Mouse (Mus musculus) midbrain, embryonic 15.5 days (tissue): ENCODE measurements at regions not wholly inside any gene's neighbourhood (a gene's known extent, or its start where the extent isn't known, plus 50 kb on each side); places are given as distances from the start of the nearest gene placed in this dataset.

Source experiments
- ATAC-seq: fragments of 200-750 bp; cut with Nextera tagmentation; replicated peaks from 2 replicates; pipeline ENCODE4 v1.8.0; 2017; ENCODE audit warnings: moderate TSS enrichment
- H3K27ac ChIP-seq: fragments of 300-500 bp; sonication (generic); 2 replicates; pipeline ENCODE4 v1.5.1; 2015; ENCODE audit warnings: mild to moderate bottlenecking, inconsistent platforms
- H3K27me3 ChIP-seq: fragments of 300-500 bp; sonication (generic); replicated peaks from 2 replicates; pipeline ENCODE4 v1.6.1; 2015; ENCODE audit warnings: inconsistent platforms
- H3K36me3 ChIP-seq: fragments of 300-500 bp; sonication (generic); replicated peaks from 2 replicates; pipeline ENCODE4 v1.6.1; 2015; ENCODE audit warnings: inconsistent platforms
- H3K4me1 ChIP-seq: fragments of 300-500 bp; sonication (generic); 2 replicates; pipeline ENCODE4 v1.6.1; 2015; ENCODE audit warnings: inconsistent platforms
- H3K4me2 ChIP-seq: fragments of 300-500 bp; sonication (generic); 2 replicates; pipeline ENCODE4 v1.6.1; 2015; ENCODE audit warnings: inconsistent platforms, mild to moderate bottlenecking, moderate library complexity
- H3K4me3 ChIP-seq: fragments of 300-500 bp; sonication (generic); 2 replicates; pipeline ENCODE4 v1.5.1; 2015; ENCODE audit warnings: mild to moderate bottlenecking, inconsistent platforms
- H3K9ac ChIP-seq: fragments of 300-500 bp; sonication (generic); 2 replicates; pipeline ENCODE4 v1.6.1; 2015; ENCODE audit warnings: mild to moderate bottlenecking, inconsistent platforms
- H3K9me3 ChIP-seq: fragments of 300-500 bp; sonication (generic); 2 replicates; pipeline ENCODE4 v1.6.1; 2016; ENCODE audit warnings: inconsistent platforms
- WGBS: fragments of 180-500 bp; shearing (Covaris S2); methylation state at CpG from one replicate; pipeline ENCODE4 v1.1.7; 2015; ENCODE audit warnings: mixed read lengths; 5-methylcytosine and 5-hydroxymethylcytosine counted together

DNA sequence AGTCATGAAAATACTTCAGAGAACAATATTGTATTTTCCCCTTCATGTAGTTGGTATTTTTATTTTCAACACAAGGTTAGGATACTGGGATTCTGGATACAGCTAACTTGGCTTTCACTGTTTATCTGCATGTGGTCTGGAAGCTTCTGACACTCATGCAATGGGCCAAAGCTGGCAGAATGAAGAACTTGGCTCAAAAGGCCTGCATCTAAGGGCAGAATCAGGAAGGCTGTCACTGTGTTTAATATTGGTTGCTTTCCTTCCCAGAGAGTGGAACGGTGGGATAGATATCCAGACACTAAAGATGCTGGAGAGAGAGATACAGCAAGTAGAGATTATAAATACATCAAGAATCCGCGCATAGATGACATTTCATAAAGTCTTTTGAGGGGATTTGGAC is 645.4 kb downstream of the Actr3 start:
- H3K4me2 ChIP-seq, result no peak overlapping the region
- 92% methylated on average over 3 of the region's 3 CpGs for WGBS
- no peak for ATAC-seq
- H3K36me3 ChIP-seq, result no peaks in the 10 kb centered on the region
- no peak overlapping the region for H3K9ac ChIP-seq
- no peaks in the 10 kb centered on the region for H3K4me1 ChIP-seq
- H3K9me3 ChIP-seq, result no peaks in the 10 kb centered on the region
- no peaks in the 10 kb centered on the region for H3K27me3 ChIP-seq
- H3K4me3 ChIP-seq, result no peak overlapping the region
- no peak overlapping the region for H3K27ac ChIP-seq

DNA sequence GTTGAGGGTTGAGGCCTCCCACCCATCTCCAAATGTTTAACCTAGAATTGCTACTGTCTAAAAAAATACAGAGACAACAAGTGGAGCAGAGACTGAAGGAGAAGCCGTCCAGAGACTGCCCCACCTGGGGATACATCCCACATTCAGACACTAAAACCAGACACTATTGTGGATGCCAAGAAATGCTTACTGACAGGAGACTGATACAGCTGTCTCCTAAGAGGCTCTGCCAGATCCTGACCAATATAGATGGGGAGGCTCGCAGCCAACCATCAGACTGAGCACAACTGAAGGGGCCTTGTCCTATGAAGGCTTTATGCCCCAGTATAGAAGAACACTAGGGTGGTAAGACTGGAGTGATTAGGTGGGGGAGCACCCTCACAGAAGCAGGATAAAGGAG is 652.5 kb downstream of the Actr3 start:
- Histone ChIP-seq H3K9ac (no peak overlapping the region), H3K27me3 (no peaks in the 10 kb centered on the region), H3K27ac (no peak overlapping the region), H3K9me3 (no peaks in the 10 kb centered on the region), H3K4me1 (no peaks in the 10 kb centered on the region), H3K4me2 (no peak overlapping the region), H3K36me3 (no peaks in the 10 kb centered on the region), H3K4me3 (no peak overlapping the region)
- ATAC-seq, result no peak
- 82% methylated on average over 2 of the region's 2 CpGs for WGBS

- 90% methylated on average over 2 of the region's 2 CpGs for WGBS
- no peak for ATAC-seq
- no peaks in the 10 kb centered on the region for H3K4me1 ChIP-seq
- H3K36me3 ChIP-seq, result no peaks in the 10 kb centered on the region
- no peaks in the 10 kb centered on the region for H3K27me3 ChIP-seq
- H3K4me2 ChIP-seq, result no peak overlapping the region
- H3K4me3 ChIP-seq, result no peak overlapping the region
- H3K9me3 ChIP-seq, result no peaks in the 10 kb centered on the region
- no peak overlapping the region for H3K9ac ChIP-seq
- no peak overlapping the region for H3K27ac ChIP-seq
Measured at GRCm38 (mm10) chr1:124777685-124778084, 657.8 kb downstream of the Actr3 start.

- Histone ChIP-seq H3K4me2 (no peak overlapping the region), H3K36me3 (no peaks in the 10 kb centered on the region), H3K4me1 (no peaks in the 10 kb centered on the region), H3K27ac (no peak overlapping the region), H3K27me3 (no peaks in the 10 kb centered on the region), H3K9ac (no peak overlapping the region), H3K9me3 (no peaks in the 10 kb centered on the region), H3K4me3 (no peak overlapping the region)
- no peak for ATAC-seq
Measured at GRCm38 (mm10) chr1:124756721-124757120, 678.8 kb downstream of the Actr3 start.

DNA sequence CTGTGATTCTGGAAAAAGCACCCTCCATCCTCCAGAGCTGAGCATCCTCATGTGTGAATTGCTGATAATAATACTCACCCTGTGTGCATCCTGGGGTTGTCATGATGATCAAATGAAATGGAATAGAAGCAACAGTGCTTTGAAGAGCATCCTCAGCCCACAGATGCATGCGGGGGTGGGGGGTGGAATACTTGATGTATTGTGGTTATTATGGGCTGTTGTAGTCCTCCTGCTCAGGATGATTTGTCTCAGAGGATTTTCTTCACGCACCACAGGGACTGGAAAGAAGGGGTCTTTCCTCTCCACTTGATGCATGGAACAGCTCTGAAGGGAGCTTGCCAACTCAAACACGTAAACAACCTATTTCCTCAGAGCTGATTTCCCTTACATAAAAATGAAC is 694.4 kb upstream of the Dpp10 start:
- no peak overlapping the region for H3K9ac ChIP-seq
- no peak overlapping the region for H3K4me2 ChIP-seq
- H3K27ac ChIP-seq, result no peak overlapping the region
- H3K4me1 ChIP-seq, result no peaks in the 10 kb centered on the region
- H3K36me3 ChIP-seq, result no peaks in the 10 kb centered on the region
- H3K4me3 ChIP-seq, result no peak overlapping the region
- no peaks in the 10 kb centered on the region for H3K27me3 ChIP-seq
- ATAC-seq, result peak; percentile 58; the same call in 1 of the 2 replicates
- no peaks in the 10 kb centered on the region for H3K9me3 ChIP-seq
- 63% methylated on average over 3 of the region's 3 CpGs for WGBS

GRCm38 (mm10) chr1:124730364-124730763 is 685.0 kb upstream of the Dpp10 start:
- no peaks in the 10 kb centered on the region for H3K9me3 ChIP-seq
- H3K4me2 ChIP-seq, result no peak overlapping the region
- H3K27me3 ChIP-seq, result no peaks in the 10 kb centered on the region
- no peaks in the 10 kb centered on the region for H3K4me1 ChIP-seq
- H3K36me3 ChIP-seq, result no peaks in the 10 kb centered on the region
- no peak overlapping the region for H3K9ac ChIP-seq
- ATAC-seq, result no peak
- H3K4me3 ChIP-seq, result no peak overlapping the region
- no peak overlapping the region for H3K27ac ChIP-seq

DNA sequence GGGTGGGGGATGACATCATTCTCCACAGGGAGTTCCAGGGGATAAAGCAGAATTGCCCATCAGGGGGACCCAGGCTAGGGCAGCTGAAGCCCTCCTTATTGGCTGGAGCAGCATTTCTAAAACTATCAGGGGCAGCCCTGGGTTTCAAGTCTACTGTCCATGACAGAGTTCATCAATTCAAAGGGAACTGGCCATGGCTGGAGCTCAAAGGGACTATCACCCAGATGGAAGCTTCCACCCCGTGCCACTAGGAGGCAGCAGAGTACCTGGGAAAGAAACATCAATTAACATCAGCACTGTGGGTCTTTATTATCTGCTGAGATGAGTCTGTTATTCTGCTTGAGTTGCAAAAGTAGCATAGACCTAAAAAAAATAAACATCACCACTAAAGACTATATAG is 672.7 kb upstream of the Dpp10 start:
- Histone ChIP-seq H3K9me3 (no peaks in the 10 kb centered on the region), H3K36me3 (no peaks in the 10 kb centered on the region), H3K4me3 (no peak overlapping the region), H3K9ac (no peak overlapping the region), H3K4me1 (no peaks in the 10 kb centered on the region; the same call in 1 of the 2 replicates), H3K27me3 (no peaks in the 10 kb centered on the region), H3K4me2 (no peak overlapping the region), H3K27ac (no peak overlapping the region)
- no peak for ATAC-seq
- 4% methylated on average over 1 of the region's 1 CpGs for WGBS

- WGBS, result 90% methylated on average over 2 of the region's 2 CpGs
- H3K9me3 ChIP-seq, result no peaks in the 10 kb centered on the region
- H3K4me3 ChIP-seq, result no peak overlapping the region
- no peak overlapping the region for H3K4me2 ChIP-seq
- H3K27me3 ChIP-seq, result no peaks in the 10 kb centered on the region
- no peak overlapping the region for H3K27ac ChIP-seq
- no peak overlapping the region for H3K9ac ChIP-seq
- ATAC-seq, result no peak
- no peaks in the 10 kb centered on the region for H3K4me1 ChIP-seq
- H3K36me3 ChIP-seq, result no peaks in the 10 kb centered on the region
Measured at GRCm38 (mm10) chr1:124706246-124706645, 660.9 kb upstream of the Dpp10 start.

DNA sequence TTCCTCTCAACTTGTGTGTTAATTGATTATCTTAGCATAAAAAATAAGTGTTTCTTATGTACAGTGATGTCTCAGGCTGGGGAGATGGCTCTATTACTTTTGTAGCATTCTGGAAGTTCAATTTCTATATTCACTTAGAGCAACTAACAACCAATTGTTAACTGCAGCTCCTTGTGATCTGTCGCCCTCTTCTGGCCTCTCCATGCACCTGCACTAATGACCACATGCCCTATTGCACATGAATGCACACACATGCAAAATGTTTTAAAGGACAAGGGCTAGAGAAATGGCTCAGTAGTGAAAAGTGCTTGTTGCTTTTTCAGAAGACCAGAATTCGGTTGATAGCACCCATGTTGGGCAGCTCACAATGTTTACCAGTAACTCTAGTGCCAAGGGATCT is 629.1 kb upstream of the Dpp10 start:
- Histone ChIP-seq H3K9me3 (no peaks in the 10 kb centered on the region), H3K4me2 (no peak overlapping the region), H3K4me1 (no peaks in the 10 kb centered on the region), H3K27ac (no peak overlapping the region), H3K4me3 (no peak overlapping the region), H3K36me3 (no peaks in the 10 kb centered on the region), H3K27me3 (no peaks in the 10 kb centered on the region), H3K9ac (no peak overlapping the region)
- no peak for ATAC-seq
- WGBS, result 29% methylated on average over 2 of the region's 2 CpGs

DNA sequence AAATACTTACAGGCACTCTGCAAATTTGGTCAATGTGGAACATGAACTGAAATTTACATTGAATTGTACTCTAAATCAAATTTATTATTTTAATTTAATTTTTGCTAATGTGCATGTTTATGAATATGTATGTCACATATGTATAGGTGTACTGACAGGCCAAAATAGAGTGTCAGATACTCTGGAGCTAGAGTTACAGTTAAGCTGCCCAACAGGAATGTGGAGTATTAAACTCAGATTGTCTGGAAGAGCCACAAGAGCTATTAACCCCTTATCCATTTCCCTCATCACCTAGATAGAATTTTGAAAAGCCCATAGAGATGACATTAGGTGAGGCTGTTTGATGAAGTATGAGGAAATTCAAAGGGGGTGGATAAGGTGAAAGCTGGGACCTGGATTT is 607.5 kb upstream of the Dpp10 start:
- no peak overlapping the region for H3K4me3 ChIP-seq
- ATAC-seq, result no peak
- no peaks in the 10 kb centered on the region for H3K36me3 ChIP-seq
- no peaks in the 10 kb centered on the region for H3K9me3 ChIP-seq
- no peak overlapping the region for H3K4me2 ChIP-seq
- H3K27ac ChIP-seq, result no peak overlapping the region
- no peaks in the 10 kb centered on the region for H3K4me1 ChIP-seq
- no peak overlapping the region for H3K9ac ChIP-seq
- H3K27me3 ChIP-seq, result no peaks in the 10 kb centered on the region

DNA sequence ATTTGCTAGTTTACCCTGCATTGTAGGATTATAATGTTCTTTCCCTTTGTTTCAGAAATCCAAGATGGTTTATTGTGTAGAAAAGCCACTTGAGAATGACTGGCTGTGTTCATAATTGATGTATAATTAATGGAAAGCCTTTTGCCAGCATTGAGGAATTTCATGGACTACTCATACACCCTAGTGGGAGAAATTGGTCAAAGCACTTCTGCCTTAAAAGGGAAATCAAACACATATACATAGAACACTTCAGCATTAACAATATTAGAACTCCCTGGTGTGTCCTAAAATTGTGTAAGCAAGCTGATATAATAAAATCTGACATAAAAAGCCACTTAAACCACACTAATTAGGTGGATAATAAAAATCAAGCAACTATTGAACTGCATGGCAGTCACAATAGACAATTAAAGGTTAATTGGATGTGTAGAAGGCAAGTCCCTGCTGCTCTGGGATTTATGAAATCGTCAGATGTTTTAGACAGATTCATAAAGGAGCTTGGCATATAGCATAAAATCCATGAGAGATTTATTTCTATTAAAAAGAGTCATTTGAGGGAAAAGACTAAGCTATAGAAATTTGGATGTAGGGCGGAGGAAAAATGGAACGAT is 607.0 kb upstream of the Dpp10 start:
- no peaks in the 10 kb centered on the region for H3K4me1 ChIP-seq
- 64% methylated on average over 3 of the region's 3 CpGs for WGBS
- H3K9me3 ChIP-seq, result no peaks in the 10 kb centered on the region
- H3K27me3 ChIP-seq, result no peaks in the 10 kb centered on the region
- ATAC-seq, result peak; percentile 73
- no peaks in the 10 kb centered on the region for H3K36me3 ChIP-seq
- H3K4me3 ChIP-seq, result no peak overlapping the region
- H3K9ac ChIP-seq, result no peak overlapping the region
- no peak overlapping the region for H3K4me2 ChIP-seq
- H3K27ac ChIP-seq, result no peak overlapping the region

- Histone ChIP-seq H3K9ac (no peak overlapping the region), H3K4me1 (no peaks in the 10 kb centered on the region), H3K27me3 (no peaks in the 10 kb centered on the region), H3K4me3 (no peak overlapping the region), H3K36me3 (no peaks in the 10 kb centered on the region), H3K4me2 (no peak overlapping the region), H3K9me3 (no peaks in the 10 kb centered on the region), H3K27ac (no peak overlapping the region)
- no peak for ATAC-seq
Measured at GRCm38 (mm10) chr1:124635246-124635768, 589.9 kb upstream of the Dpp10 start.

- no peak for ATAC-seq
- H3K27me3 ChIP-seq, result no peaks in the 10 kb centered on the region
- H3K36me3 ChIP-seq, result no peaks in the 10 kb centered on the region
- H3K9me3 ChIP-seq, result no peaks in the 10 kb centered on the region
- H3K4me1 ChIP-seq, result no peaks in the 10 kb centered on the region
- H3K4me3 ChIP-seq, result no peak overlapping the region
- no peak overlapping the region for H3K4me2 ChIP-seq
- no peak overlapping the region for H3K27ac ChIP-seq
- H3K9ac ChIP-seq, result no peak overlapping the region
Measured at GRCm38 (mm10) chr1:124630084-124630483, 584.7 kb upstream of the Dpp10 start.
